Mouse (Mus musculus): ENCODE measurements around the gene Cdk5r1. TPM values are rescaled to one million over a fixed set of nuclear protein-coding genes. Genes with fewer than 3 reads are reported as not detected.

Cdk5r1 gene
- 0.16 TPM for polyA plus RNA-seq (2014; fragmentation: Illumina TruSeq; extraction: RNeasy Lipid Tissue Mini Kit (QIAGEN cat#74804); ENCODE audit: low read depth, low replicate concordance)

DNA sequence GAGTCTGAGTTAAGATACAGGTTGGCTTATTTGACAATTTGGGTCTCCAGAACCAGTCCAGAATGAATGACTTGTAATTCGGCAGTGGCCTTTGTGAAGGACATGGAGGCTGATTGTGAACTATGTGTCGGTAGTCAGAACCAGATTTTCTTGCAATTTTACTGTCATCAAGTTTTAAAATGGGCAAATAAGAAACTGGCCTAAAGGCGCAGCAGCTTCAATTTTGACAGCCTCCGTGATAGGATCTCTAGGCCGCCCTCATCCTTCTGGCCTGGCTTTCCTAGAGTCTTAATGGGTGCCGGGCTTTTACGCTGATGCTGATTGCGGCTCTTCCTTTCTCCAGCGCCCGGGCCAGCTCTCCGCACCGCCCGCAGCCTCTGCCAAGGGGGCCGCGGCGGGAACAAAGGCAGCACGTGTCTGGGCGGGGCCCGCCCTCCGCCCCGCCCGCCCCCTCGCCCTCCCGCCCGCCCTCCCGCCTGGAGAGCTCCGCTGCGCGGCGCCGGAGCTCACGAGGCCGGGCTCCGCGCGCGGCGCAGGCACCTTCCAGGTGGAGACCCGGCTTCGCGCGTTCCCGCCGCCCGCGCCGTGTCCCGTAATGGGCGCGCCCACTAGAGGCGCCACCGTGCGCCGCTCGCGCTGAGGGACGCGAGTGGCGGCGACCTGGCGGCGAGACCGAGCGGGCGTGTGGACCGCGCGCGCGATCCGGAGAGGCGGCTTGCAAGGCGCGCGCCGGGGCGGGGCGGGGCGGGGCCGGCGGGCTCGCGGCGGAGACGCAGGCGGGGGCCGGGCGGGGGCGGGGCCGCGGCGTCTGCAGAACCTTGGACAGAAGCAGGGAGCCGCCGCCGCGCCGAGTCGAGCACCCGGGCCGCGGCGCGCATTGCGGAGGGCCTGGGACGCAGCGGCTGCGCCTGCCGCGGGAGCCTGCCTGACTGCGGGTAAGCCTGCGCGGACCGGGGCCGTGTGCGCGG lies at the start of gene Cdk5r1:
Gene Cdk5r1 (plus strand): TSS at position 802 of the 968 bp plus-strand sequence.

GRCm38 (mm10) chr11:80428381-80429008 lies 48.3 kb upstream of the Cdk5r1 start, which contains the start of gene Psmd11:
Psmd11 (plus strand) TSS chr11:80428615.

Other genes starting within 250 kb of the Cdk5r1 start
- gene Rhbdl3, start 176.1 kb upstream of the Cdk5r1 start, polyA plus RNA-seq (2014; fragmentation: Illumina TruSeq; extraction: RNeasy Lipid Tissue Mini Kit (QIAGEN cat#74804); ENCODE audit: low read depth, low replicate concordance): 0.57 TPM
- 35.7 TPM for gene 5730455P16Rik, start 99.0 kb upstream of the Cdk5r1 start, polyA plus RNA-seq (2014; fragmentation: Illumina TruSeq; extraction: RNeasy Lipid Tissue Mini Kit (QIAGEN cat#74804); ENCODE audit: low read depth, low replicate concordance)
- 187 TPM for gene Zfp207, start 93.7 kb upstream of the Cdk5r1 start, polyA plus RNA-seq (2014; fragmentation: Illumina TruSeq; extraction: RNeasy Lipid Tissue Mini Kit (QIAGEN cat#74804); ENCODE audit: low read depth, low replicate concordance)
- 147 TPM for gene Psmd11, start 48.4 kb upstream of the Cdk5r1 start, polyA plus RNA-seq (2014; fragmentation: Illumina TruSeq; extraction: RNeasy Lipid Tissue Mini Kit (QIAGEN cat#74804); ENCODE audit: low read depth, low replicate concordance)